Mouse (Mus musculus) kidney, postnatal 10 days (tissue): ENCODE results near the gene Sept10.

Experiments
- DNase-seq: peaks from one replicate; pipeline ENCODE4 v3.0.0; 2021; ENCODE audit warnings: mixed read lengths

Sept10 gene

GRCm38 (mm10) chr10:59223890-59224289 lies 2.2 kb upstream of the Sept10 start:
- no peak for DNase-seq

- DNase-seq, result no peak
Measured at GRCm38 (mm10) chr10:59223301-59223700, 1.7 kb upstream of the Sept10 start.

GRCm38 (mm10) chr10:59222271-59223101 lies 839 bp upstream of the Sept10 start:
- peak; percentile 42 for DNase-seq

- peak; percentile 44 for DNase-seq
Measured at GRCm38 (mm10) chr10:59220824-59221472, 699 bp downstream of the Sept10 start.

- DNase-seq, result no peak
Measured at GRCm38 (mm10) chr10:59200011-59200410, 21.6 kb downstream of the Sept10 start.

DNA sequence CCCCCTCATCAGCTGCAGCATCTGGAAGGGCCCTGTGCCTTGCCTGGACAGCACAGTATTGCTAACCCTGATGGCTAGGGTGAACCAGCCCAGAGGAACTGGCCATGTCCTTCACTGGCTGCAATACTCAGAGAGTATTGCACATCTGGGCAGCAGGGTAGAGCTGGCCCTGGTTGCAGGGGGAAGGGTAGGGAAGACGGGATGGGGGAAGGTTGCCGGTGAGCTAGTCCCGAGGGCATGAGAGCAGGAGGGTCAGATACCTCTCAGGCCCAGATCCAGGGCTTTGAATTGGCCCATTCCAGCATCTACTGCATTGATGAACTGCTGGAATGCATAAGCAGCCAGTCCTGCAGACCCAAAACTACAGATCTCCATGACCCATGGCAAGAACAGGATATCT lies 24.9 kb downstream of the Sept10 start:
- DNase-seq, result no peak

DNA sequence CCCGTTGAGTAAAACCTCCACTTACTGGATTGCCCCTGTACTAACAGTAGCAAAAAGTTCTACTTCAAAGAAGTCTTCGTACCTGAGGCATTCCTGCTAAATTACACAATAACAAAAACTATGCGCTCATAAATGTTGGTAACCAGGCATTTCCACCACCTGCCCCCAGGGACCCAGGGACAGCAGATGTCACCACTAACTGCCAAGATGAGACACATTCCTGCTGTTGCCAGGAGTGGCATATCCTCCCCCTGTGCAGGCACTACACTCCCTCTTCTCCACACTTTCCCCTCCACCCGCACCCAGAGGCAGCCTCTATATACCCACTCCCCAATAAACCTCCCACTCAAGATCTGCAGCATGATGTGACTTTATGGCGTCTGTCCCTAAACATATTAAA lies 26.8 kb downstream of the Sept10 start:
- peak; percentile 24 for DNase-seq

GRCm38 (mm10) chr10:59182306-59182705 lies 39.3 kb downstream of the Sept10 start:
- no peak for DNase-seq

DNA sequence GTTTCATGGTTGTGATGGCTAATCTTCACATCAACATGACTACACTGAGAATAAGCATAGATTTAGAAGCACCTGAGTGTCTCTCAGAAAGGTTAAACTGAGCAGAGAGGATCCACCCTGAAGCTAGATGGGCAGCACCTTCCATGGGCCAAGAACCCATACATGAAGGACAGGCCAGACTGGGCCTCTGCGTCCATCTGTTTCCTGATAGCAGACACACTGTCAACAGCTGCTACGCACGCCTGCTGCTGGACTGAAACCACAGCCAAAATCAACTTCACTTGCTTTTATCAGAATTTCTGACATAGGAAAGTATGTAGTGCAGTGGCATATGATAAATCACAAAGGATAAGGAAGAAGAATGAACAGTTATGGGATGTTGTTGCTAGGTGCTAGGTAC lies 42.0 kb downstream of the Sept10 start:
- peak; percentile 34 for DNase-seq

DNA sequence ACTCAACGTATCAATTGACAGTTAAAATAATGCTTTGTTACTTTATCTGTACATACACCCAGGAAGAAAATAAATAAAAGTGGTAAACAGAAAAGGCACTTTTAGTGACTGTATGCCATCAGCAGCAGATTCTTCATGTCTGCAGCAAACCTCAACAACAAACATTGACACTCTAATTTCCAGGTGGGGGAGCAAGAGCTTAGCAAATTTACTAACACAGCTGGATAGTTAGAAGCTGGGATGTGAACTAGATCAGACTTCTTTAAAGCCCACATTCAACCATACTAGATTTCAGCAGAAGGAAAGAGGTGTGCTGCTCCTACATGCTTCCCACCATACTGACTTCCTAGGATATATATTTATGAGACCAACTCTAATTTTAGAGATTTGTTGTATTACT lies 49.1 kb downstream of the Sept10 start:
- DNase-seq, result no peak

- no peak for DNase-seq
Measured at GRCm38 (mm10) chr10:59171042-59171441, 50.6 kb downstream of the Sept10 start.

- DNase-seq, result peak; percentile 71
Measured at GRCm38 (mm10) chr10:59166104-59166944, 55.3 kb downstream of the Sept10 start.

DNA sequence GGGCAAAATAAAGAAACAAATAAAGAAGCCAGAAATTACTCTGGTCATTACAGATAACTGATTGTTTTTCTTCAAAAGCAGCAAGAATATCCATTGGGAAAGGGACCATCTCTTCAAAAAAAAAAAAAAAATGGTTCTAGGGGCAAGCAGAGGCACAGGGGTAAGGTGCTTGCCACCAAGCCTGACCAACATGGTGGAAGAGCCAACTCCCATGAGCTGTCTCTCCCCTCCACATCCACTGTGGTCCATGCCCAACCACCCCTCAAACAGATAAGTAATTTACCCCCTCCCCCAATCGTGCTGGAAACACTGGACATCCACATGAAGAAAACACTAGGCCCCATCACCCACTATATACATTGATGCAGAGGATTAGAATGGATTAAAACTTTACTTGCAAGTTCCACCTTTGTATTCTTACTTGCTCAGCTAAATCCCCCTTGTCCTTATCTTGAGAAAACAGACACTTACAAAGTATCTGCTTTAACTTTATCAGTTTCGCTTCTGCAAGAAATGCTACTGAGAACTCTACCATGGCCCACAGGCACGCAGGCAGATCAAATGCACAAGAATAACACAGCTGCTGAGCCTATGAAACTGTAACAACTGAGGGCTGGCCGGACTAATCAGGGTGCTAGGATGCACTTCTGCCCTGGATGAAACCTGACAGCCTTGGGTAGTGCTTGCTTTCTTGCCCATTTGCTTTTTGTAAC lies 59.3 kb downstream of the Sept10 start:
- DNase-seq, result no peak

GRCm38 (mm10) chr10:59158627-59159026 lies 63.0 kb downstream of the Sept10 start:
- no peak for DNase-seq

- DNase-seq, result no peak
Measured at GRCm38 (mm10) chr10:59152544-59153081, 69.0 kb downstream of the Sept10 start.

GRCm38 (mm10) chr10:59150938-59151657 lies 70.5 kb downstream of the Sept10 start:
- DNase-seq, result no peak

DNA sequence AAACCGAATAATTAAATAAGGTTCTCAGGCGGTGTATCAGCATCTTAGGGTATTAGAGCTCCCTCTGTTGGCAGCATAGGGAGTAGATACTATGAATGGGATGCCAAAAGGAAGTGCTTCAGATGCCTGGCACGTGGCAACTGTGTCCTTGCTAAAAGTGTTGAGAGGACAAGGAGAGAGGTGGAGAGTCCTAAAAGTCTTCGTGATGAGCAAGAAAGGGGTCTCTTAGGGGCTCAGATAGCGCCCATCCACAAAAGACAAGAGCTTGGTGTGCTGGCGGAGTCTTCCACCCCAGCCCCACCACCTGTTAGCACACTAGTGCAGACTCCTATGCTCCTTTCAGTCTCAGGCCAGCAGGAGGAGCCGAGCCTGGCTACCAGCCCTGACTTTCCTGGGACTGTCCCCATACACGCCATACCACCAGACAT lies 71.7 kb downstream of the Sept10 start:
- DNase-seq, result peak; percentile 55

- no peak for DNase-seq
Measured at GRCm38 (mm10) chr10:59133478-59134009, 88.1 kb downstream of the Sept10 start.

DNA sequence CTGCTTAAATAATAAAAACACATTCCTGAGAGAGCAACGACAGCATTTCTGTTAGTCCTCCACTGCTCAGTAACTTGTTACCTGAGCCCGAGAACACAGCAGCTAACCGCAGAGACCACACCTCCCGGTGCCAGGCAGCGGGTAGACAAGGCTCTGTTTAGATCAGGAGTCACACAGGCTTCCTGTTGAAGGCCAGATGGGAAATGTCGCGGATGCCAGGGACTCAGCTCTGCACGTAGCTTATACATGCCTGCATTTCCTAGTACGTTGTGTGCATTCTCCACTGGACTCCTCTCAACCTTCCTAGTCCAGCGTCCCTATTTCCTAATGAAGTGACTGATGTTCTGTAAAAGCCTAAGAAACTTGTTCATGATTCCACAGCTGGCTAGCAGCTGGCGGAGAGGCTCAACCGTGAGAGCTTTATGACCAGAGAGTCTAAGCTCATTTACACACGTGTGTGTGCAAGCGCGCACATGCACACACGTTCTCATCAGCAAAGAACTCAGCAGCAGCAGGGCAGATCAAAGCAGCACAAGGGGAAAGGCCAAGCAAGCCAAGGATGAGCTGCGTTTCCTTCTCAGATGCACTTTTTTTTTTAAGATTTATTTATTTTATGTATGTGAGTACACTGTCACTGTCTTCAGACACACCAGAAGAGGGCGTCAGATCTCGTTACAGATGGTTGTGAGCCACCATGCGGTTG lies 89.6 kb downstream of the Sept10 start:
- DNase-seq, result no peak

DNA sequence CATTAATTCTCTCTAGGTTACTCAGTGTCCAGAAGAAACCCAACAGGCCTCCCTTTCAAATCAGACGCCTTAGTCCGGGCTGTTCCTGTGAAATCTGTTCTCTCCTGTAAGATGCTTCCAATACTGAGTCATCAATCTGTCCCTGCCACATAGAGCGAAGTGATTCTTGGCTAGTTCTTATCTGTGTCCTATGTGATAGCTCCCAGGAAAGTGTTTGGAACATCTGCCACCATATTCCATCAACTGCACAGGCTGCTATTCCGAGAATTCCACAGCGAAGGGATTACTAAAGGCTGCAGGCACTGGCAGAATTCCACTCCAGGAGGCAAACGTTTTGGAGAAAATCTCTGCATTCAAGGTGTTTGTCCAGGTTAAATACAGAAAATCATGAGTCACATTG lies 94.0 kb downstream of the Sept10 start:
- no peak for DNase-seq

GRCm38 (mm10) chr10:59125497-59125896 lies 96.2 kb downstream of the Sept10 start:
- DNase-seq, result no peak
